Mouse (Mus musculus): ENCODE measurements around the gene Bdkrb2.

DNA sequence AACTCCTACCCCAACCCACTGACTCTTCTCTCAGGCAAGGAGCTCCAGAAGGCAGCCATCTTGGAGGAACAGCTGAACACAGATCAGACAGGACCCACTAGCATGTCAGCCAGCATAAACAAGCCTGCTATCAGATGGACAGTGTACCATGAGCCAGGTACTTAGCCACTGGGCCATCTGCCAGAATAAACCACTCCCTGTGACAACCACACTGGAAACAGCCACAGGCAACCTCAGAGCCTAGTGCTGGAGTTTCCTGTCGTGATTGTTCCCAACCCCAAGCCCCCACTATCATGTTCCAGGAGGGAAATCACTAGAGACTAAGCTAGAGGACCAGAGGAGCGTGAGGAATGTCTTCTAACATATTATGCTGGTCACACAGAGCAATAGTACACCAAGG lies 39.3 kb upstream of the Bdkrb2 start:
- TF ChIP-seq CTCF (IDR thresholded peaks at IDR 0.05; ENCODE audit: low read depth) (no peak), EP300 (optimal IDR thresholded peaks at IDR 0.05) (no peak)
